Comparison of ENCODE assay signal across 12 mouse cellular contexts in genomic region chr5:122103075-122103474, GRCm38 (mm10). TPM values are rescaled to one million over a fixed set of nuclear protein-coding genes. Genes with fewer than 3 reads are reported as not detected.
A peak's percentile ranks its signal among the peaks of the same experiment; 100 is the strongest.
DNase-seq lines count a peak whose midpoint lies in the region; ATAC-seq and TF ChIP-seq lines count a peak whose summit lies in the region.
"Had no signal": no experiment of that assay in that cellular context is flagged by ENCODE, and none has a peak within 500 bp of the region (broad histone marks: within the 10 kb centered on the region; RNA-seq: fewer than 3 reads in every experiment).

No protein-coding gene starts in this region.

- TF ChIP-seq CTCF in olfactory bulb, adult 2 months (IDR thresholded peaks at IDR 0.05; ENCODE audit: insufficient read depth, low read depth, low read length), result no peak

- 20% methylated on average over 12 of the region's 12 CpGs for WGBS in heart, embryonic 15.5 days
- WGBS in olfactory bulb, adult 2 months, result 8% methylated on average over 12 of the region's 12 CpGs

- peak overlapping the region; percentile 70 for H3K9ac ChIP-seq in heart, embryonic 15.5 days
- H3K9ac ChIP-seq: embryonic facial prominence, embryonic 12.5 days; liver, embryonic 15.5 days had no signal

- ATAC-seq in heart, embryonic 15.5 days (replicated peaks; ENCODE audit: insufficient number of reproducible peaks, insufficient read depth, low FRiP score, low read depth), result no peak

- no peaks in the 10 kb centered on the region; the same call in 1 of the 2 replicates for H3K36me3 ChIP-seq in heart, embryonic 15.5 days
- H3K36me3 ChIP-seq: embryonic facial prominence, embryonic 12.5 days; liver, embryonic 15.5 days had no signal

- H3K4me2 ChIP-seq in heart, embryonic 15.5 days, result peak overlapping the region; percentile 64
- H3K4me2 ChIP-seq: embryonic facial prominence, embryonic 12.5 days; liver, embryonic 15.5 days had no signal

- peak overlapping the region; percentile 94 for H3K27ac ChIP-seq in heart, embryonic 15.5 days
- H3K27ac ChIP-seq in olfactory bulb, adult 2 months (ENCODE audit: insufficient read depth, low read depth, low read length), result peak overlapping the region; percentile 13; the same call in 1 of the 2 replicates
- H3K27ac ChIP-seq: embryonic facial prominence, embryonic 12.5 days; liver, embryonic 15.5 days had no signal

- no peak for TF ChIP-seq POLR2A in olfactory bulb, adult 2 months (IDR thresholded peaks at IDR 0.05; ENCODE audit: insufficient read depth, low read depth, low read length)

- DNase-seq in frontal cortex, adult 2 months (ENCODE audit: extremely low spot score in 1 of 2, low spot score in 1 of 2), result peak; percentile 16 to 41
- no peak for DNase-seq in frontal cortex, postnatal 10 days (ENCODE audit: low spot score in 2 of 2)
- DNase-seq in lung, postnatal 36 days, result peak; percentile 11
- DNase-seq in lung, postnatal 4 days, result no peak
- DNase-seq in spleen, adult 18-20 months, result no peak
- DNase-seq in cerebellum, postnatal 36 days, result no peak
- DNase-seq: adrenal gland, adult 2 months; kidney, postnatal 14 days had no signal

- H3K27me3 ChIP-seq in heart, embryonic 15.5 days, result 0 out of 2 replicates have a peak, but pooled peaks cover 5% of the 10 kb centered on the region

- H3K4me3 ChIP-seq in heart, embryonic 15.5 days, result peak overlapping the region; percentile 57
- H3K4me3 ChIP-seq in olfactory bulb, adult 2 months (ENCODE audit: insufficient read depth, low read depth, low read length), result no peak overlapping the region; the same call in 1 of the 2 replicates
- H3K4me3 ChIP-seq: embryonic facial prominence, embryonic 12.5 days; liver, embryonic 15.5 days had no signal

- H3K4me1 ChIP-seq in heart, embryonic 15.5 days (replicated peaks), result peaks cover 11% of the 10 kb centered on the region; the same call in 1 of the 2 replicates
- peaks cover 13% of the 10 kb centered on the region for H3K4me1 ChIP-seq in olfactory bulb, adult 2 months (ENCODE audit: control insufficient read depth, insufficient read depth, low read length)
- H3K4me1 ChIP-seq: embryonic facial prominence, embryonic 12.5 days; liver, embryonic 15.5 days had no signal

- no peaks in the 10 kb centered on the region for H3K9me3 ChIP-seq in heart, embryonic 15.5 days (replicated peaks)
- H3K9me3 ChIP-seq: embryonic facial prominence, embryonic 12.5 days; liver, embryonic 15.5 days had no signal

RNA-seq across cellular contexts. Expression of gene Myl2, which starts 2.3 kb away (rescaled TPM):
- 1.8 TPM in 2 replicates for polyA plus RNA-seq in frontal cortex, adult 2 months (2012; rRNA removed)
- 7,334 and 9,932 TPM in 2 replicates for polyA plus RNA-seq in heart, embryonic 15.5 days (2015; fragmentation: Nextera tagmentation; extraction: Ambion mirVana)
- polyA plus RNA-seq in olfactory bulb, adult 2 months (2012; ENCODE audit: insufficient read depth, insufficient read length, low replicate concordance, missing spikeins), result not detected in 2 replicates
- polyA plus RNA-seq: adrenal gland, adult 2 months had no signal

RNA-seq across cellular contexts. Expression of gene Ccdc63, which starts 37.5 kb away (rescaled TPM):
- 0.42 and 1.2 TPM in 2 replicates for polyA plus RNA-seq in frontal cortex, adult 2 months (2012; rRNA removed)
- polyA plus RNA-seq in heart, embryonic 15.5 days (2015; fragmentation: Nextera tagmentation; extraction: Ambion mirVana), result 0.16 and 0.42 TPM in 2 replicates
- polyA plus RNA-seq in olfactory bulb, adult 2 months (2012; ENCODE audit: insufficient read depth, insufficient read length, low replicate concordance, missing spikeins), result not detected in 2 replicates
- polyA plus RNA-seq: adrenal gland, adult 2 months; embryonic facial prominence, embryonic 12.5 days had no signal

RNA-seq across cellular contexts. Expression of gene Cux2, which starts 53.2 kb away (rescaled TPM):
- 65.9 and 80.2 TPM in 2 replicates for polyA plus RNA-seq in frontal cortex, adult 2 months (2012; rRNA removed)
- 3.9 and 4.1 TPM in 2 replicates for polyA plus RNA-seq in heart, embryonic 15.5 days (2015; fragmentation: Nextera tagmentation; extraction: Ambion mirVana)
- polyA plus RNA-seq in olfactory bulb, adult 2 months (2012; ENCODE audit: insufficient read depth, insufficient read length, low replicate concordance, missing spikeins), result not detected in 2 replicates

RNA-seq across cellular contexts. Expression of gene Ppp1cc, which starts 55.0 kb away (rescaled TPM):
- 365 and 386 TPM in 2 replicates for polyA plus RNA-seq in frontal cortex, adult 2 months (2012; rRNA removed)
- polyA plus RNA-seq in heart, embryonic 15.5 days (2015; fragmentation: Nextera tagmentation; extraction: Ambion mirVana), result 198 and 233 TPM in 2 replicates
- polyA plus RNA-seq in olfactory bulb, adult 2 months (2012; ENCODE audit: insufficient read depth, insufficient read length, low replicate concordance, missing spikeins), result 674 and 1,250 TPM in 2 replicates

Comparison
In these comparisons a context has a peak if more than half of its experiments do, and no peak if none do; other contexts are left out.
1. DNase-seq: peak in frontal cortex, adult 2 months (2 of 2) and lung, postnatal 36 days (single experiment); none in frontal cortex, postnatal 10 days (0 of 2), lung, postnatal 4 days (0 of 2), spleen, adult 18-20 months (0 of 2) and cerebellum, postnatal 36 days (0 of 2).
2. RNA of gene Myl2, which starts 2.3 kb away (polyA plus RNA-seq): 7,334 to 9,932 TPM in heart, embryonic 15.5 days; 1.8 TPM in frontal cortex, adult 2 months and not detected in olfactory bulb, adult 2 months; every median in the first group is over 1,000 times any median in the second.